Mouse (Mus musculus): ENCODE measurements at regions not wholly inside any gene's neighbourhood (a gene's known extent, or its start where the extent isn't known, plus 50 kb on each side); places are given as distances from the start of the nearest gene placed in this dataset.

GRCm38 (mm10) chr7:136196424-136197160 lies 480.4 kb upstream of the Mki67 start:
- WGBS, result 85% methylated on average over 17 of the region's 17 CpGs
- H3K4me3 ChIP-seq, result no peak overlapping the region
- ATAC-seq (replicated peaks; ENCODE audit: insufficient number of reproducible peaks, insufficient read depth, low FRiP score, low read depth), result no peak
- H3K36me3 ChIP-seq, result no peaks in the 10 kb centered on the region
- no peaks in the 10 kb centered on the region for H3K4me1 ChIP-seq (replicated peaks)
- no peak overlapping the region for H3K9ac ChIP-seq
- no peak overlapping the region for H3K4me2 ChIP-seq
- H3K27ac ChIP-seq, result no peak overlapping the region
- no peaks in the 10 kb centered on the region for H3K27me3 ChIP-seq
- no peaks in the 10 kb centered on the region for H3K9me3 ChIP-seq (replicated peaks)

GRCm38 (mm10) chr7:136208879-136209278 lies 492.7 kb upstream of the Mki67 start:
- Histone ChIP-seq H3K36me3 (no peaks in the 10 kb centered on the region), H3K4me2 (no peak overlapping the region), H3K4me1 (replicated peaks) (peaks cover 18% of the 10 kb centered on the region), H3K27ac (no peak overlapping the region), H3K9me3 (replicated peaks) (no peaks in the 10 kb centered on the region), H3K4me3 (no peak overlapping the region), H3K9ac (no peak overlapping the region), H3K27me3 (peaks cover 8% of the 10 kb centered on the region; the same call in 1 of the 2 replicates)
- WGBS, result 91% methylated on average over 12 of the region's 12 CpGs
- no peak for ATAC-seq (replicated peaks; ENCODE audit: insufficient number of reproducible peaks, insufficient read depth, low FRiP score, low read depth)

GRCm38 (mm10) chr7:136209299-136210171 lies 493.4 kb upstream of the Mki67 start:
- 42% methylated on average over 31 of the region's 31 CpGs for WGBS
- no peak overlapping the region for H3K4me3 ChIP-seq
- no peak overlapping the region for H3K27ac ChIP-seq

GRCm38 (mm10) chr7:136212492-136212891 lies 496.3 kb upstream of the Mki67 start:
- ATAC-seq (replicated peaks; ENCODE audit: insufficient number of reproducible peaks, insufficient read depth, low FRiP score, low read depth), result peak; percentile 45; the same call in 1 of the 2 replicates
- peaks cover 8% of the 10 kb centered on the region; the same call in 1 of the 2 replicates for H3K27me3 ChIP-seq

More at GRCm38 (mm10) chr7:136209299-136210171, 493.4 kb upstream of the Mki67 start:
- no peak overlapping the region for H3K9ac ChIP-seq
- H3K36me3 ChIP-seq, result no peaks in the 10 kb centered on the region
- H3K27me3 ChIP-seq, result peaks cover 8% of the 10 kb centered on the region; the same call in 1 of the 2 replicates
- peaks cover 18% of the 10 kb centered on the region for H3K4me1 ChIP-seq (replicated peaks)
- no peak overlapping the region for H3K4me2 ChIP-seq
- H3K9me3 ChIP-seq (replicated peaks), result no peaks in the 10 kb centered on the region
- no peak for ATAC-seq (replicated peaks; ENCODE audit: insufficient number of reproducible peaks, insufficient read depth, low FRiP score, low read depth)

GRCm38 (mm10) chr7:136213057-136213961 lies 497.1 kb upstream of the Mki67 start:
- ATAC-seq (replicated peaks; ENCODE audit: insufficient number of reproducible peaks, insufficient read depth, low FRiP score, low read depth), result no peak
- 52% methylated on average over 11 of the region's 11 CpGs for WGBS

More at GRCm38 (mm10) chr7:136212492-136212891, 496.3 kb upstream of the Mki67 start:
- no peak overlapping the region for H3K9ac ChIP-seq
- H3K36me3 ChIP-seq, result no peaks in the 10 kb centered on the region
- H3K4me3 ChIP-seq, result no peak overlapping the region
- H3K4me2 ChIP-seq, result no peak overlapping the region
- 21% methylated on average over 8 of the region's 8 CpGs for WGBS
- H3K9me3 ChIP-seq (replicated peaks), result no peaks in the 10 kb centered on the region
- H3K4me1 ChIP-seq (replicated peaks), result peaks cover 23% of the 10 kb centered on the region
- peak overlapping the region; percentile 27 for H3K27ac ChIP-seq

GRCm38 (mm10) chr7:136213962-136214308 lies 497.8 kb upstream of the Mki67 start:
- peaks cover 23% of the 10 kb centered on the region for H3K4me1 ChIP-seq (replicated peaks)
- no peak overlapping the region for H3K27ac ChIP-seq
- peaks cover 8% of the 10 kb centered on the region; the same call in 1 of the 2 replicates for H3K27me3 ChIP-seq
- H3K4me2 ChIP-seq, result no peak overlapping the region
- WGBS, result 85% methylated on average over 3 of the region's 3 CpGs
- H3K36me3 ChIP-seq, result no peaks in the 10 kb centered on the region
- no peaks in the 10 kb centered on the region for H3K9me3 ChIP-seq (replicated peaks)
- ATAC-seq (replicated peaks; ENCODE audit: insufficient number of reproducible peaks, insufficient read depth, low FRiP score, low read depth), result no peak
- H3K4me3 ChIP-seq, result no peak overlapping the region
- no peak overlapping the region for H3K9ac ChIP-seq

More at GRCm38 (mm10) chr7:136213057-136213961, 497.1 kb upstream of the Mki67 start:
- H3K4me1 ChIP-seq (replicated peaks), result peaks cover 23% of the 10 kb centered on the region
- no peak overlapping the region for H3K4me3 ChIP-seq
- H3K4me2 ChIP-seq, result no peak overlapping the region
- H3K27me3 ChIP-seq, result peaks cover 8% of the 10 kb centered on the region; the same call in 1 of the 2 replicates
- H3K9ac ChIP-seq, result no peak overlapping the region
- no peaks in the 10 kb centered on the region for H3K9me3 ChIP-seq (replicated peaks)
- no peak overlapping the region for H3K27ac ChIP-seq
- H3K36me3 ChIP-seq, result no peaks in the 10 kb centered on the region

GRCm38 (mm10) chr7:136214415-136214814 lies 498.3 kb upstream of the Mki67 start:
- Histone ChIP-seq H3K9me3 (replicated peaks) (no peaks in the 10 kb centered on the region), H3K27ac (no peak overlapping the region), H3K9ac (no peak overlapping the region), H3K27me3 (peaks cover 11% of the 10 kb centered on the region; the same call in 1 of the 2 replicates), H3K4me1 (replicated peaks) (peaks cover 22% of the 10 kb centered on the region), H3K36me3 (no peaks in the 10 kb centered on the region), H3K4me2 (no peak overlapping the region), H3K4me3 (no peak overlapping the region)
- 78% methylated on average over 4 of the region's 4 CpGs for WGBS
- no peak for ATAC-seq (replicated peaks; ENCODE audit: insufficient number of reproducible peaks, insufficient read depth, low FRiP score, low read depth)

- Histone ChIP-seq H3K4me2 (no peak overlapping the region), H3K9ac (no peak overlapping the region), H3K9me3 (replicated peaks) (no peaks in the 10 kb centered on the region), H3K36me3 (no peaks in the 10 kb centered on the region), H3K4me3 (no peak overlapping the region), H3K27ac (no peak overlapping the region), H3K4me1 (replicated peaks) (peaks cover 20% of the 10 kb centered on the region), H3K27me3 (peaks cover 8% of the 10 kb centered on the region; the same call in 1 of the 2 replicates)
- ATAC-seq (replicated peaks; ENCODE audit: insufficient number of reproducible peaks, insufficient read depth, low FRiP score, low read depth), result peak; percentile 35
These were observed 500.6 kb upstream of the Mki67 start for GRCm38 (mm10) chr7:136216734-136217133.

- Histone ChIP-seq H3K4me3 (no peak overlapping the region), H3K4me1 (replicated peaks) (peaks cover 5% of the 10 kb centered on the region), H3K27me3 (peaks cover 8% of the 10 kb centered on the region; the same call in 1 of the 2 replicates), H3K9me3 (replicated peaks) (no peaks in the 10 kb centered on the region), H3K4me2 (no peak overlapping the region), H3K9ac (no peak overlapping the region), H3K27ac (no peak overlapping the region), H3K36me3 (no peaks in the 10 kb centered on the region)
- ATAC-seq (replicated peaks; ENCODE audit: insufficient number of reproducible peaks, insufficient read depth, low FRiP score, low read depth), result no peak
- 65% methylated on average over 14 of the region's 14 CpGs for WGBS
These were observed 503.5 kb upstream of the Mki67 start for GRCm38 (mm10) chr7:136219564-136220244.

All from heart, embryonic 15.5 days (tissue).